Mouse (Mus musculus) erythroblast, embryonic 14.5 days (primary cell): ENCODE results near the gene Slc26a5.

Source experiments
- GATA1 ChIP-seq: IDR thresholded peaks from 2 replicates; pipeline ENCODE4 v1.6.1; 2012; ENCODE audit warnings: low read length, inconsistent platforms, mixed read lengths
- TAL1 ChIP-seq: IDR thresholded peaks from 3 replicates; pipeline ENCODE4 v1.6.1; 2012; ENCODE audit warnings: low read length, inconsistent platforms, mixed read lengths

DNA sequence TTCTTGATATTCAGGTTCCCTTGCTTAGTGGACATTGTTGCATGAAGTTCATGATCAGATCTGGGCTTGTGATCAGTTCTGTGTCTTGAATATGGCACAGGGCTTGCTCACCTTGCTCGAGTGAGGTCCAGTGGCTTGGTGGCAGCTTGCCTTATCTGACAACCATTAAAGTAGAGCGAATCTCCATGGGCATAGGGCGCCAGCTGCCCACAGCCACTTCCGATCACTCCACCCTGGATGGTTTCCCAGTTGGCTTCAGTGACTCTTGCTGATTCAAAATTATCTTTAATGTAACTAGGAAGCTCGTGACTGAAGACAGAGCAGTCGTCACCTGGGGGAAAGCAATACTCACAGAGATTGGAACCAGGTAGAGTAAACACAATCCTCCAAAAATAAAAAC lies 33.5 kb upstream of the Slc26a5 start:
- no peak for TF ChIP-seq GATA1
- TF ChIP-seq TAL1: no peak
